In the genomic region with DNA sequence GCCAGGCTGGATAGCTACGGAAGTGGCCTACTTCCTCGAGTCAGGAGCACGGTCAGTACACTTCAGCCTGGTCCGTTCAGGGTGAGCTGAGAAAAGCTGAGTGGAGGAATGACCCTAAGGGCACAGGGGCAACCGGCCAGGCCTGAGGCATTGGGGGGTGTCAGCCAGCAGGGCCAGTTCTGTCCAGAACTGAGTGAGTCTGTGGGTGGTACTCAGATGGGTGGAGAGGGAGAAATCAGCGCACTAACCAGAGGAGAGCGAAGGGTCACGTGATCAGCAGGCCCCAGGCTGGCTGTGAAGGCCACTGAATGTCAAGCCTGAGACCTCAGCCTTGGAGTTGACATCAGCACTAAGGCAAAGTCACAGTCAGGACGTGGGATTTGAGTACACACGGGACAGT, we compare ENCODE assay signal across 13 mouse cellular contexts. TPM values are rescaled to one million over a fixed set of nuclear protein-coding genes. Genes with fewer than 3 reads are reported as not detected.
DNase-seq lines count a peak whose midpoint lies in the region; ATAC-seq and TF ChIP-seq lines count a peak whose summit lies in the region.
"Had no signal": no experiment of that assay in that cellular context is flagged by ENCODE, and none has a peak within 500 bp of the region (broad histone marks: within the 10 kb centered on the region; RNA-seq: fewer than 3 reads in every experiment).

No protein-coding gene starts in this region.

- peaks cover 4% of the 10 kb centered on the region for H3K36me3 ChIP-seq in heart, adult 2 months (ENCODE audit: control insufficient read depth, insufficient read depth, low read length)
- H3K36me3 ChIP-seq in kidney, embryonic 14.5 days (ENCODE audit: control insufficient read depth, insufficient read depth, low read length), result no peaks in the 10 kb centered on the region
- no peaks in the 10 kb centered on the region for H3K36me3 ChIP-seq in kidney, postnatal 0 days (ENCODE audit: insufficient read depth, low read length)
- no peaks in the 10 kb centered on the region for H3K36me3 ChIP-seq in forebrain, embryonic 15.5 days

- no peak for TF ChIP-seq CTCF in heart, adult 2 months (IDR thresholded peaks at IDR 0.05)
- TF ChIP-seq CTCF in kidney, postnatal 0 days (IDR thresholded peaks at IDR 0.05; ENCODE audit: low read depth), result no peak

- no peak for TF ChIP-seq EP300 in heart, adult 2 months (IDR thresholded peaks at IDR 0.05; ENCODE audit: insufficient read depth, low read depth, low read length)

- ATAC-seq in kidney, embryonic 14.5 days (ENCODE audit: low FRiP score, low TSS enrichment), result no peak
- peak; percentile 74 for ATAC-seq in kidney, postnatal 0 days (replicated peaks; ENCODE audit: low FRiP score, low read depth)
- no peak for ATAC-seq in forebrain, embryonic 15.5 days (replicated peaks)
- ATAC-seq: midbrain, embryonic 13.5 days had no signal

- H3K4me3 ChIP-seq in heart, adult 2 months, result no peak overlapping the region
- H3K4me3 ChIP-seq in kidney, embryonic 14.5 days (ENCODE audit: low read length), result no peak overlapping the region
- no peak overlapping the region for H3K4me3 ChIP-seq in kidney, postnatal 0 days (replicated peaks; ENCODE audit: low read depth, low read length)
- no peak overlapping the region for H3K4me3 ChIP-seq in forebrain, embryonic 15.5 days
- H3K4me3 ChIP-seq: limb, embryonic 13.5 days; midbrain, embryonic 13.5 days had no signal

- H3K79me2 ChIP-seq in heart, adult 2 months (replicated peaks; ENCODE audit: control insufficient read depth, insufficient read depth, low read length), result peaks cover 4% of the 10 kb centered on the region; the same call in 1 of the 2 replicates

- no peak for TF ChIP-seq POLR2A in heart, adult 2 months (IDR thresholded peaks at IDR 0.05; ENCODE audit: insufficient read depth, low read depth, low read length)

- WGBS in heart, adult 2 months, result 49% methylated on average over 10 of the region's 10 CpGs
- WGBS in kidney, embryonic 14.5 days, result 67% methylated on average over 10 of the region's 10 CpGs
- WGBS in kidney, postnatal 0 days, result 53% methylated on average over 10 of the region's 10 CpGs
- WGBS in forebrain, embryonic 15.5 days, result 79% methylated on average over 10 of the region's 10 CpGs

- H3K27me3 ChIP-seq in heart, adult 2 months (ENCODE audit: control insufficient read depth, insufficient read depth, low read length), result no peaks in the 10 kb centered on the region
- no peaks in the 10 kb centered on the region for H3K27me3 ChIP-seq in kidney, embryonic 14.5 days (ENCODE audit: control insufficient read depth, insufficient read depth, low read length)
- no peaks in the 10 kb centered on the region for H3K27me3 ChIP-seq in kidney, postnatal 0 days (ENCODE audit: insufficient read depth, low read length)
- 0 out of 2 replicates have a peak, but pooled peaks cover 4% of the 10 kb centered on the region for H3K27me3 ChIP-seq in forebrain, embryonic 15.5 days
- H3K27me3 ChIP-seq: limb, embryonic 13.5 days had no signal

- H3K9ac ChIP-seq in heart, adult 2 months (ENCODE audit: low read depth, low read length), result 0 out of 2 replicates have a peak overlapping the region, but pooled peaks have one; percentile 7
- H3K9ac ChIP-seq in kidney, embryonic 14.5 days (ENCODE audit: low read depth, low read length), result no peak overlapping the region
- no peak overlapping the region for H3K9ac ChIP-seq in kidney, postnatal 0 days (ENCODE audit: low read depth, low read length)
- no peak overlapping the region for H3K9ac ChIP-seq in forebrain, embryonic 15.5 days (replicated peaks)
- H3K9ac ChIP-seq: limb, embryonic 13.5 days; midbrain, embryonic 13.5 days had no signal

- DNase-seq in heart, adult 2 months, result no peak
- DNase-seq in heart, postnatal 36 days, result no peak
- peak; percentile 75 for DNase-seq in kidney, adult 11 months
- DNase-seq in ZHBTc4 (ENCODE audit: low read depth, low spot score), result peak; percentile 71
- no peak for DNase-seq in kidney, postnatal 0 days (ENCODE audit: low spot score)
- DNase-seq in urinary bladder, postnatal 10 days (ENCODE audit: low spot score), result no peak
- DNase-seq: cerebellum, postnatal 14 days; thymus, adult 2 months had no signal

- intact Hi-C loops in heart, adult 2 months (cut with DNase I), result loop anchor here (2.0 kb wide), 1 partner anchor 14 kb away; no protein-coding TSS in a partner anchor
- intact Hi-C loops in heart, postnatal 36 days (cut with DNase I), result no loop called here

- no peak overlapping the region for H3K4me2 ChIP-seq in kidney, embryonic 14.5 days (replicated peaks; ENCODE audit: low read depth, low read length)
- no peak overlapping the region for H3K4me2 ChIP-seq in kidney, postnatal 0 days (ENCODE audit: low read length)
- H3K4me2 ChIP-seq in forebrain, embryonic 15.5 days (replicated peaks), result no peak overlapping the region
- H3K4me2 ChIP-seq: limb, embryonic 13.5 days; midbrain, embryonic 13.5 days had no signal

- H3K9me3 ChIP-seq in kidney, embryonic 14.5 days (ENCODE audit: control insufficient read depth, low read length), result no peaks in the 10 kb centered on the region
- no peaks in the 10 kb centered on the region for H3K9me3 ChIP-seq in kidney, postnatal 0 days (replicated peaks; ENCODE audit: low read length)
- H3K9me3 ChIP-seq in forebrain, embryonic 15.5 days, result no peaks in the 10 kb centered on the region
- H3K9me3 ChIP-seq: limb, embryonic 13.5 days; midbrain, embryonic 13.5 days had no signal

- H3K27ac ChIP-seq in heart, adult 2 months, result peak overlapping the region; percentile 2; the same call in 1 of the 2 replicates
- H3K27ac ChIP-seq in kidney, embryonic 14.5 days (ENCODE audit: low read depth, low read length), result no peak overlapping the region
- peak overlapping the region; percentile 15; the same call in 1 of the 2 replicates for H3K27ac ChIP-seq in kidney, postnatal 0 days
- H3K27ac ChIP-seq in forebrain, embryonic 15.5 days (replicated peaks), result no peak overlapping the region
- H3K27ac ChIP-seq: macrophage; midbrain, embryonic 13.5 days had no signal

- H3K4me1 ChIP-seq in heart, adult 2 months (ENCODE audit: control insufficient read depth, insufficient read depth, low read length), result peaks cover 22% of the 10 kb centered on the region
- H3K4me1 ChIP-seq in kidney, embryonic 14.5 days (ENCODE audit: control insufficient read depth, insufficient read depth, low read length), result peaks cover 27% of the 10 kb centered on the region
- H3K4me1 ChIP-seq in kidney, postnatal 0 days (replicated peaks; ENCODE audit: insufficient read depth, low read length), result peaks cover 14% of the 10 kb centered on the region; the same call in 1 of the 2 replicates
- peaks cover 29% of the 10 kb centered on the region for H3K4me1 ChIP-seq in forebrain, embryonic 15.5 days

RNA-seq across cellular contexts. Expression of gene Ahdc1, which starts 23.4 kb away (rescaled TPM):
- total RNA-seq in heart, adult 2 months (2021), result 10 to 100 TPM; 42.6 to 50.9 TPM
- polyA plus RNA-seq in heart, adult 2 months (2012; rRNA removed), result 19.5 and 21.8 TPM in 2 replicates
- 10 to 100 TPM; 41.9 to 50.8 TPM for total RNA-seq in heart, postnatal 36 days (2021)
- 11.3 and 12.1 TPM in 2 replicates for polyA plus RNA-seq in kidney, embryonic 14.5 days (2014; fragmentation: Nextera tagmentation; extraction: Ambion mirVana)
- 6.4 and 6.7 TPM in 2 replicates for polyA plus RNA-seq in kidney, postnatal 0 days (2015; fragmentation: Nextera tagmentation; extraction: Ambion mirVana)
- 14.2 and 17.0 TPM in 2 replicates for polyA plus RNA-seq in forebrain, embryonic 15.5 days (2015; fragmentation: Nextera tagmentation; extraction: Ambion mirVana)

Comparison
In these comparisons a context has a peak if more than half of its experiments do, and no peak if none do; other contexts are left out.
1. DNase-seq: peak in kidney, adult 11 months (single experiment) and ZHBTc4 (single experiment); none in heart, adult 2 months (0 of 2), heart, postnatal 36 days (0 of 2), kidney, postnatal 0 days (single experiment) and urinary bladder, postnatal 10 days (single experiment).
2. H3K27ac ChIP-seq: peak in heart, adult 2 months (single experiment) and kidney, postnatal 0 days (single experiment); none in kidney, embryonic 14.5 days (single experiment) and forebrain, embryonic 15.5 days (single experiment).